Mouse (Mus musculus): ENCODE measurements around the gene Gm5538. TPM values are rescaled to one million over a fixed set of nuclear protein-coding genes. Genes with fewer than 3 reads are reported as not detected.

Gene Gm5538
- polyA plus RNA-seq (2014; fragmentation: Nextera tagmentation; extraction: Ambion mirVana) = not detected in 2 replicates

- ATAC-seq (ENCODE audit: low read depth) (no peak), DNase-seq (ENCODE audit: low spot score) (no peak)
- H3K27ac ChIP-seq (replicated peaks; ENCODE audit: low read depth, low read length) = no peak within 1 kb of the TSS
- H3K9ac ChIP-seq (ENCODE audit: low read depth, low read length) = no peak within 1 kb of the TSS
- no peaks in the 10 kb centered on the region for H3K9me3 ChIP-seq (ENCODE audit: control insufficient read depth, low read length)
- H3K4me3 ChIP-seq (ENCODE audit: low read depth, low read length) = no peak within 1 kb of the TSS
- no peaks in the 10 kb centered on the region for H3K27me3 ChIP-seq (replicated peaks; ENCODE audit: control insufficient read depth, insufficient read depth, low read length)
- H3K4me1 ChIP-seq (ENCODE audit: control insufficient read depth, insufficient read depth, low read length) = no peaks in the 10 kb centered on the region
- WGBS = 81% methylated on average over 2 of the region's 2 CpGs
- H3K4me2 ChIP-seq (ENCODE audit: low read depth, low read length) = no peak within 1 kb of the TSS
- H3K36me3 ChIP-seq (ENCODE audit: control insufficient read depth, insufficient read depth, low read length) = no peaks in the 10 kb centered on the region
Observed at GRCm38 (mm10) chr3:59729490-59729889, at the start of gene Gm5538. Gm5538 (plus strand) TSS chr3:59729790.

- Histone ChIP-seq H3K4me3 (ENCODE audit: low read depth, low read length) (no peak overlapping the region), H3K27ac (replicated peaks; ENCODE audit: low read depth, low read length) (no peak overlapping the region), H3K4me1 (ENCODE audit: control insufficient read depth, insufficient read depth, low read length) (no peaks in the 10 kb centered on the region), H3K9ac (ENCODE audit: low read depth, low read length) (no peak overlapping the region), H3K4me2 (ENCODE audit: low read depth, low read length) (no peak overlapping the region), H3K27me3 (replicated peaks; ENCODE audit: control insufficient read depth, insufficient read depth, low read length) (no peaks in the 10 kb centered on the region), H3K9me3 (ENCODE audit: control insufficient read depth, low read length) (peaks cover 11% of the 10 kb centered on the region; the same call in 1 of the 2 replicates), H3K36me3 (ENCODE audit: control insufficient read depth, insufficient read depth, low read length) (no peaks in the 10 kb centered on the region)
- ATAC-seq (ENCODE audit: low read depth) = no peak
- 82% methylated on average over 3 of the region's 3 CpGs for WGBS
- no peak for DNase-seq (ENCODE audit: low spot score)
Observed at GRCm38 (mm10) chr3:59697391-59697790, 32.2 kb upstream of the Gm5538 start.

- WGBS = 93% methylated on average over 1 of the region's 1 CpGs
- Histone ChIP-seq H3K9me3 (ENCODE audit: control insufficient read depth, low read length) (no peaks in the 10 kb centered on the region), H3K4me1 (ENCODE audit: control insufficient read depth, insufficient read depth, low read length) (no peaks in the 10 kb centered on the region), H3K27ac (replicated peaks; ENCODE audit: low read depth, low read length) (no peak overlapping the region), H3K4me2 (ENCODE audit: low read depth, low read length) (no peak overlapping the region), H3K36me3 (ENCODE audit: control insufficient read depth, insufficient read depth, low read length) (no peaks in the 10 kb centered on the region), H3K27me3 (replicated peaks; ENCODE audit: control insufficient read depth, insufficient read depth, low read length) (no peaks in the 10 kb centered on the region), H3K9ac (ENCODE audit: low read depth, low read length) (no peak overlapping the region), H3K4me3 (ENCODE audit: low read depth, low read length) (no peak overlapping the region)
- ATAC-seq (ENCODE audit: low read depth) = no peak
- DNase-seq (ENCODE audit: low spot score) = no peak
Observed at GRCm38 (mm10) chr3:59702614-59703110, 26.9 kb upstream of the Gm5538 start.

- ATAC-seq (ENCODE audit: low read depth) (no peak), DNase-seq (ENCODE audit: low spot score) (no peak)
- Histone ChIP-seq H3K9ac (ENCODE audit: low read depth, low read length) (no peak overlapping the region), H3K4me2 (ENCODE audit: low read depth, low read length) (no peak overlapping the region), H3K36me3 (ENCODE audit: control insufficient read depth, insufficient read depth, low read length) (no peaks in the 10 kb centered on the region), H3K9me3 (ENCODE audit: control insufficient read depth, low read length) (no peaks in the 10 kb centered on the region), H3K4me3 (ENCODE audit: low read depth, low read length) (no peak overlapping the region), H3K4me1 (ENCODE audit: control insufficient read depth, insufficient read depth, low read length) (no peaks in the 10 kb centered on the region), H3K27ac (replicated peaks; ENCODE audit: low read depth, low read length) (no peak overlapping the region), H3K27me3 (replicated peaks; ENCODE audit: control insufficient read depth, insufficient read depth, low read length) (no peaks in the 10 kb centered on the region)
- 93% methylated on average over 1 of the region's 1 CpGs for WGBS
Observed at GRCm38 (mm10) chr3:59739866-59740265, 10.3 kb downstream of the Gm5538 start.

- Histone ChIP-seq H3K9ac (ENCODE audit: low read depth, low read length) (no peak overlapping the region), H3K4me3 (ENCODE audit: low read depth, low read length) (no peak overlapping the region), H3K9me3 (ENCODE audit: control insufficient read depth, low read length) (no peaks in the 10 kb centered on the region), H3K4me2 (ENCODE audit: low read depth, low read length) (no peak overlapping the region), H3K4me1 (ENCODE audit: control insufficient read depth, insufficient read depth, low read length) (no peaks in the 10 kb centered on the region), H3K27me3 (replicated peaks; ENCODE audit: control insufficient read depth, insufficient read depth, low read length) (no peaks in the 10 kb centered on the region), H3K36me3 (ENCODE audit: control insufficient read depth, insufficient read depth, low read length) (no peaks in the 10 kb centered on the region), H3K27ac (replicated peaks; ENCODE audit: low read depth, low read length) (no peak overlapping the region)
- WGBS = 10% methylated on average over 2 of the region's 2 CpGs
- no peak for ATAC-seq (ENCODE audit: low read depth)
- peak; percentile 18 for DNase-seq (ENCODE audit: low spot score)
Observed at GRCm38 (mm10) chr3:59744181-59744580, 14.6 kb downstream of the Gm5538 start.

Other genes with a start within 250 kb of the Gm5538 start
- gene Gm8298, start 131.3 kb downstream of the Gm5538 start, polyA plus RNA-seq (2014; fragmentation: Nextera tagmentation; extraction: Ambion mirVana) = not detected in 2 replicates
- gene C130079G13Rik, start 195.4 kb downstream of the Gm5538 start, polyA plus RNA-seq (2014; fragmentation: Nextera tagmentation; extraction: Ambion mirVana) = 0.24 and 0.55 TPM in 2 replicates